Mouse (Mus musculus): ENCODE measurements at regions not wholly inside any gene's neighbourhood (a gene's known extent, or its start where the extent isn't known, plus 50 kb on each side); places are given as distances from the start of the nearest gene placed in this dataset.
A peak's percentile ranks its signal among the peaks of the same experiment; 100 is the strongest.
"Not testable (repeated sequence)": the region's sequence is repeated elsewhere in the genome, so short reads cannot be mapped to it uniquely, and the experiment has no call there.

DNA sequence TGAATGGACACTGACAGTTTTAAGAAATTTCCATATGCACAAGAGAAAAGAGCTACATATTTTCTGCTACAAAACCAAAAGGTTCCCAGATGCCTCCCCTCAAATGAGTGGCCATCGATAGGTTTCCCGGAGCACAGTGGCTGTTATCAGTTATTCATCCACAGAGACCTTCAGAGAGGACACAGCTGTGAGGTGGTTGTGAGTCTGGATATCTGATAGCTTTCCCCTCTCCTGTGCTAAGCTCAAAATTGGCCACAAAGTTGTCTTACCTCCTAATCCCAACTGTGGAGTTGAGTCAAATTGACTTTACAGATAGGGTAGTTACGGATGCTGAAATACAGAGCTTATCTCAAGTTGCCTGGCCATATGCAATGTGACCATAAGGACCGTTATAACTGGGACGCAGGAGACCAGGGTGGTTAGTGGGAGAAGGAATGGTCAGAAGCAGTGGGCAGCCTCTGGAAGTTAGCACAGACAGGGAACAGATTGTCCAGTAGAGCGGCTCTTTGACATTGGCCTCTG lies 93.3 kb upstream of the Zfp706 start:
- DNase-seq, result no peak

DNA sequence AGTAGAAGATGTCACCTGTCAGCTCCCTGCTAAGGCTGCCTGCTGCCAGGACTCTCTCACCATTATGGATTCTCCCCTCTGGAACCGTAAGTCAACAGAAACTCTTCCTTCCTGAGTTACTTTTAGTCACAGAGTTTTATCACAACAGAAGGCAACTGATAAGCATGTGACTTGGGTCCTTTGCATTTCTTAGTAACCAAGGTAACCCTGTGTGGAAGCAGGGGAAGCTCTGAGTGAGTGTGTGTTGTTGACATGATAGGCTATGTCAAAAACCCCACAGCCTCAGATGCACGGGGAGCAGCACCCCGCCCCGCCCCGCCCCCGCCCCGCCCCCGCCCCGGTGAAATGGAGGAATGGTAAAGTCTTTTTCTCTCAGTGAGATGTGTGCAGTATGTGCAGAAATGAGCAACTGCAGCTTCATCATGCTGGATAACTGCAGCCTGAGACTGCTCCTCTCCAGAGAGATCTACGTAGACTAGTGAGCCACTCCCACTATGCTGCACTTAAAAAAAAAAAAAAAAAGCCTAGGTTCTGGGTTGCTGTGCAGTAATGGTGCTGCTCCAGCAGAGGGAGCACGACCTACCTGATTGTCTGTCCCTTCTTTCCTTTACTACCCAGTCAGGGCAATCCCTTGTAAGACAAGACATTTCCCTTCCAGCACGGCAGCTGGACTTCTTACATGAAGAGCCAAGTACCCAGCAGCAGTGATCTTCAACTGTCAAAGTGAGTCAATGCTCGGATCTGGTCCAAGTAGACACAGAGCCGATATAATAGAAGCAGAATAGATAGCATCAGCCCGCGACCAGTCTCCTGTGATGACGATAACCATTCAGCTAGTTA lies 92.6 kb upstream of the Zfp706 start:
- DNase-seq, result peak; percentile 92

DNA sequence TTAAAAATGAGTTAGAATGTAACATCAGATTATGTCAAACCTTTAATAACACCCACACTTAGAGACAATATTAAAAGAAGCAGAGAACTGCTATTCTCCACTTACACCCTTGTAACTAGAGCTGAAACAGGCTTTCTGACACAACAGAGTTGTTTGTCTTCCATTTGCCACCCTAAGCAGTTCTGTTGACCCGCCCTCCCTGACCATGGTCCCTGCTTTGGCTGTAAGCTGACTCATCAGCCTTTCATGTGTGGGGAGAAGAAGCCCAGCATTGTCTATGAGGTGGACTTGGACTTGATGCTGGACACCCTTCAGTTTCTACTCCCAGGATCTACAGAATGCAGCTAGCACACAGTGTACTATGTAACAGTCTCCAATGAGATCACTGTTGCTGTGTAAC lies 91.6 kb upstream of the Zfp706 start:
- DNase-seq, result no peak

DNA sequence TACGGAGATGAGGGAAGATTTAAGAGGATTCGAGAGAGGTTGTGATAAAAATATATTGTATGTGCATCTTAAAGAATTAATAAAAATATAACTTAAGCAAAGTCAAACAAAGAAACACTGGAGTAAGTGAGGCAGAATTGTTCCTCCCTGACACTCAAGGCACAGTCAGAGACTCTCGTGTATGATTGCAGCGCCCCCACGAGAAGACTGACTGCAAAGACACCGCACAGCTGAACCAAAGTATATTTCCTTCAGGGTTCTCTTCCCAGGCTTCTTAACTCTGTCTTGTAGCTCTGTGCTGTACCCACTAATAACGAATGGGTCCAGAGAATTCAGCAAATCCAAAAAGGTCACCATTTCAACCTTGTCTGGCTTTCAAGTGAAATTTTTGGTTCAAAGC lies 89.9 kb upstream of the Zfp706 start:
- DNase-seq, result no peak

DNA sequence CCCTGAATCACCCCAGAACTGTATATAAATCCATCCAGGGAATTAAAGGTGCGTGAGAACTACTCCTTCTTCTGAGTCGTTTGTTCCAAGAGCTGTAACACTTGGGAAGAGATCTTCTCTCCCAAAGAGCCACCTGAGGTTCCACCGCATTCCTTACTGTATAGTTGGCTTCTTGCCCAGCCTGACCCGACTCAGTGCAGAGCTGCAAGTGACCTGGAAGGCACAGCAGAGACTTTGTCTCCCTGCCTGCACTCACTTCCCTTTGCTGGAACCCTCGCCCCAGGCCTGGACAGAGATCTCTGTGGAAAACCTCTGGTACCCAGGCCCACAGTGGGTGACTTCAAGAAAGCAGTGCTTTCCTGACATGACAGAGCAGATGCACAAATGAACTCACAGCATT lies 83.6 kb upstream of the Zfp706 start:
- DNase-seq, result peak; percentile 58

DNA sequence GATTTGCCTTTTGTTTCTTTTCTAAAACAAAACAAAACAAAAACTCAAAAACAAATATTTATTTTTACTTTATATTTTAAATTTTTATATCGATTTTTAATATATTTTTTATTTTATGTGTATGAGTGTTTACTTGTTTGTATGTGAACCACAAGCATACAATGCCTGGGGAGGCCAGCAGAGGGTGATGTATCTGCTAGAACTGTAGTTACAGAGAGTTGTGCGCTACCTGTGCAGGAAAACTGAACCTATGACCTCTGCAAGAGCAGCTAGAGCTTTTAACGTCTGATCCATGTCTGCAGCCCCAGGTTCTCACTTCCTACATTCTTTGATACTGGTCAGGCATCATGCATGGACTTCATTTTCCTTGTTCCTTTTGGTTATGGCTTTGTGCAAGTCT lies 76.2 kb upstream of the Zfp706 start:
- DNase-seq, result peak; percentile 41

DNA sequence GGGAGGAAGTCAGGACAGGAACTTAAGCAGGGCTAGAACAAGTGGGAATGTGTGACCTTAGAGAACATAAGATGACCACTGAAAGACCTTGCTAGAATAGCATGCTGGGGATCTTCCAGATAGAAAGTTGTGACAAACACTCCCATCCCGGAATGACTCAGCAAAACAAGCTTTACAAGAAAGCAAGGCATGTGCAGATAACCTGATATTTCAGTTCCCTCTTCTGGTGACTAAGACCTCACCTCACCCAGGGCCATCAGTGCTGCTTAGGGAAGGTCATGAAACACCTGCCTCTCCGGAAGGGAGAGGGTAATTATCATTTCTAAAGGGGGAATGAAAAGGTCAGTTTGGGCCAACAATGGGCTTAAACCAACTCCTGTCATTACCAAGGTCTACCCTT lies 74.3 kb upstream of the Zfp706 start:
- peak; percentile 37 for DNase-seq

DNA sequence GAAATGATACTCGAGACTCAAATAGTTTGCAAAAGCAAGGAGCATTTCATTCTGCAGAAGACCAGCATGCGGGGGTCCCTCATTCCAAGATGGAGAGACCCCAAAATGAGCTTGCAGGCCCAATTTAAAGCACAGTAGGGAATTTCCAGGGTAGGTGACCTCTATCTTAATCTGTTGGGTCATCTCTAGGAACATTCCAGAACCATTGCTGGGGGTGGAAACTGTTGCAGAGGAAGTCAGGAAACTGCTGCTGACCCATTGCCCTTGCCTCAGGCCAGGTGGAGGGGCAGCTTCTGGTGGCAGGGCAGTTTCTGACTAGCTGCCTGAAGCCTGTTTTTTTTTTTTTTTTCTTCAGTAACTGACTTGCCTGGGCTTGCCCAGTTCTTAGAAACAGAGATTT lies 73.4 kb upstream of the Zfp706 start:
- DNase-seq, result peak; percentile 74

DNA sequence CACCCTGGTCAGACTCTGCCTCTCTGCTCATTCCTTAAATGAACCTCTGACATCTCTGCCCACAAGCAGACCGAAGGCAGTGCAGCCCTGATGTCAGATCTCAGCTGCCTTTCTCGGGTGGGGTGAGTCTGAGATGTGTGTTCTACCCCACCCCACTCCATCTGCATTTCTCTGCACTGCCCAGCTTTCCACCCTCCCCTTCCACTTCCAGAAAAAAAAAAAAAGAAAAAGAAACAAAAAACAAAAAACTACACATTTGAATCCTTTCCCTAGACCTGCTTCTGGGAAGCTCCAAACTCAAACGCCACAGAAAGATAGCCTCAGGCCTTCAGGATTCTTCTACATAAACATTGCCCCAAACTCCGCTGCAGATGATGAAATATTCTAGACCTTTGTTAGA lies 72.8 kb upstream of the Zfp706 start:
- DNase-seq, result peak; percentile 12

DNA sequence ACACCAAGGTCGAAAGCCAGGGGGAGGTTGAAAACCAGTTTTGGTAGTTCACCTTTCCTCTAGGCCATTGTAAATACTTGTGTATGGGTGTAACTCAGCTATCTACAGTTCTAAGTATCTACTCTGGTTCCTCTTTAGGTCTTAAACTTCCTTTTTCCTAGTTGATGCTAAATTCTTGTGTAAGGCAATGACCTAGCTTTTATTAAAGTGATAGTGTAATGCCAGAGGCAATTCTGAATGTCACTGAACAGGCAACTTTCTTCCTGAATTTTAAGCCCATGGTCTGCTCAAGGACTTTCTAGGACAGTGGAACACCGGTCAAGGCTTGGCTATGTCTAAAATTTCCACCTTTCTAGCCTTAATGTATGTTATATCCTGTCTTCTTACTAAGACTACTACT lies 66.6 kb upstream of the Zfp706 start:
- not testable (repeated sequence) for DNase-seq

DNA sequence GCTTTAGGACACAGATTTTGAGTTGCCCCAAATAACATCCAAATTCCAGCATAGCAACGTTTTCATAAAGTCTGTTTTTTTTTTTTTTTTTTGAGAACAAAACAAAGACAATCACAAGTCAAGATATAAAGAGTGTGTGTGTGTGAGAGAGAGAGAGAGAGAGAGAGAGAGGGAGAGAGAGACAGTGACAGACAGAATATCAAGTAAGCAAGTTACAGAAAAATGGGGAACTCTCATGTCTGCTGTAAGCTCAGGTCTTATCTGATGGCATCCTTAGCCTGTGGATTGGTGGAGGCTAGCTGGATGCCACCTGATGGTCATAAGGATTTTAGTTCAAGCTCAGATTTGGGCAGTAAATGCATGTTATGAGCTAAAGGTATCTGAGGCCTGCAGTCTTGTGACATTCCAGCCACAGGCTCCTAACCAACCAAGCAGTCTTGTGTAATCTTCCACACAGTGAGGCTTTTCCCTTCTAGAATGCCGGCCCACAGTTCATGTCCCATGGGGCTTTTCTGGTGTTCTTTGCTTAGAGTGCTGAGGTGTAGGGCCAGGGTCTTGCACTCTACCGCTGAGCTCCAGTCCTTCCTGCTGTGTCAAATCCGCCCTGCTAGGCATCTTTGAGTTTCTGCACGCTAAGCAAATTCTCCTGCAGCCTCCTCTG lies 64.8 kb upstream of the Zfp706 start:
- peak; percentile 77 for DNase-seq

DNA sequence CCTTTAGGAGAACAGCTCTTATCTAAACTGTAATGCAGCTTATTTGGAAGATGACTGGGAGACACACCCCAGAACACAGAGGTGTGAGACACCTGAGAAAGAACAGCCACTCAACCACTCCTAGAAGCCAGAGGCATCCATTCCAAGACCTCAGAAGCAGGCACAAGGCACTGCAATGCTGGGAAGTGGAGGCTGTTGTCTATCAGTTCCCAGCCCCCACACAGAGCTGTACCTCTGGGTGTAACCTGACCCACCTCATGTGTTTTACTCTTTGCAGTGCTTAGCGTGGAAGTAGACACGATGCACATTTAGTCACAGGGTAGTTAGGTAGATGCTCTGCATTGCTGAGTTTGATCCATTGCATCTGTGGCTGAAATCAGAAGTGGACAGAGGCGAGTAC lies 62.6 kb upstream of the Zfp706 start:
- DNase-seq, result peak; percentile 62

DNA sequence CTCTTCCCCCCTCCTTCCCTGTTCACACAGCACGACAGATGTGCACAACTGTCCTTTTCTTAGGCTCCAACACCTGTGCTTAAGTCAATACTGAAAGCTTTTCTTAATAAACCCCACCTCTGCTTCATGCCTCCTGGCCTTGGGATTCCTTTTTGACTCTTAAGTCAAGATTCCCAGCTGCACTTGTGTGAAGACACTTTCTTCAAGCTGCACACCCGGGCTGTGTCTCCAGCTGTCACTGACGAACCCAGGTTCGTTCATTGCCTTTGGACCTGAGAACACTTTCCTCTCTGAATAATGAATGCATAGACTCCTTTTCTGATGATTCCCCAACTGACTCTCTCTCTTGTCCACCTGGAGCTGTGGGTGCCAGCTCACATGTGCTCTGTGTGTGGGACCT lies 59.8 kb upstream of the Zfp706 start:
- DNase-seq, result peak; percentile 70

DNA sequence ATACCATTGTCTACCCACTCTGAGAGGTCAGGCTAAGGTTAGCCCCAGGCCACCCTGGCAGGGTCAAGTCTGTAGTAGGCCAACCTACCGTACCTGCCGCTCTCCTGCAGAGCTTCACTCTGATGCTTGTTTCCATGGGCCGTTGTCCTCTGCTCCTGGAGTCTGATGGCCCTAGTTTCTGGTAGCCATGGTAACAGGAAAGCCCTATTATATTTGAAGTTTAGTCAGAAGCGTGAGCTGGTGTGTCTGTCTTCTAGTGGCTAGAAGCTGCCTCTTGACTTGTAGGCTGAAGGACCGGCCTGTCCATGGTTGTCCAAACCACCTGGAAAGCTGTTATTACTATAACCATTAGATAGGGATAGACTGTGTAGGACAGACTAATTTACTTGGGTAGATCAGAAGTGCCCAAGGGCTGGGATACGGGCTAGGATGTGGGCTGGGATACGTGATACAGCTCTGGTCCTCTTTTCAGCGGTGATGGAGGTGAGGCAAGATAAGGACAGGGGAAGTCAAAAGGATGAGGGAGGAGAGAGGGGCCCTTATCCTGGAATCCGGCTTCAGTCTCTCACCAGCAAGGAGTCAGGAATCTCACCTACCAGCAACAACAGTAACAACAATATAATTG lies 58.5 kb upstream of the Zfp706 start:
- DNase-seq, result peak; percentile 74

DNA sequence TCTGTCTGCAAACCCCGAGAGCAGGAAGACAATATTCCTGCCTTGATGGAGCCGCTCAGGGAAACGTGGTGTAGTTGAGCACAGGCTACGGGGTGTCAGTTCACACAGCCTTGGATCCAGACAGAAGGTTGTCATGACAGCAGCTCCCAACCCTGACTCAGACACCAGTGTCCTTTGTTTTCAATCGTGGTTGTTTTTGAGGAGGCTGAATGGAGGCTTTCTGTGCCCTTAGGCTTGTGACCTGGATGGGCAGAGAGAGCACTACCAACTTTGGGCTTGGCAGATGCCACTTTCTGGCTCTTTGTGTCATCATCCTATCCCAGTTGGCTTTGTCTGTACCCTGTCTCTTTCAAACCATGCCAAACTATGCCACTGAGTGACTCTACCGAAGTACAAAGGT lies 57.8 kb upstream of the Zfp706 start:
- DNase-seq, result peak; percentile 23

DNA sequence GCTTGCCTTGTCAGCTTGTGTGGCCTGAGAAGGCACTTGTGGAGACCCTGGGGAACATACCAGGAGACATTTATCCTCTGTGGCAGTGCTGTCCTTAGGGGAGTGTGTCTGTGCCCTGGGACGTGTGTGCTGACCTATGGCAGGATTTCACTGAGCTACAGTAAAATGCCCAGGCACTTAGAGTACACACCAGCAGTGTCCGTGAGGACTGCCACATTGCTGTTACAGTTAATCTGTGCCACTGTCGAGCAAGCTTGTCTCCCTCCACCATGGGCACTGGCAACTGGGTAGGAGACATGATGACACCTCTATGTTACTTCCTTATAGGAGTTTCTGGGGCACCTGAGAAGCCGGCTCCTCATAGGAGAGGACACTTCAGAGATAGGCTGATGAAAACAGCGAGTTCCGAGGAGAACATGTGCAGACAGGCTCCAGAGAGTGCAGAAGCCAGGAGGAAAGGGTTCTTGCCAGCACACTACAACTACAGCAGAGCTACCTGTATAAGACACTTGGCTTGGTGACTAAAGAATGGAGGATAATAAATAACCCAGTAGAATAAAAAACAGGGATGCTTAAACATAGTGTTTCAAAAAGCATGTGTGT lies 56.3 kb upstream of the Zfp706 start:
- DNase-seq, result peak; percentile 55

DNA sequence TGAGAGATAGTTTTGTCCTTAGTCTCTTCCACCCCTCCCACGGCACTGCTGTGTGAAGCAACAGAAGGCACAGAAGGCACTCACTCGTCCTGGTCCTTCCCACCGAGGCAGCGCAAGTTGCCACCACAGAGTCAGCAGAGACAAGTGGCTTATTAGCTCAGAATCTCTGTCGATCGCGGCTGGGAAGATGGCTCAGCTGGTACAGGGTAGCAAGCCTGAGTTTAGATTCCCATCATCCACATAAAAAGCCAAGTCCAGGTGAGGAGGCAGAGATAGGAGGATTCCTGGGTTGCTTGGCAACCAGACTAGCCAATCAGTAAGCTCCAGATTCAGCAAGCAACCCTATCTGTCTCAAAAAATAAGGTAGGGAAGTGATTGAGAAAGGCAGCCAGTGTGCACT lies 55.0 kb upstream of the Zfp706 start:
- peak; percentile 80 for DNase-seq

DNA sequence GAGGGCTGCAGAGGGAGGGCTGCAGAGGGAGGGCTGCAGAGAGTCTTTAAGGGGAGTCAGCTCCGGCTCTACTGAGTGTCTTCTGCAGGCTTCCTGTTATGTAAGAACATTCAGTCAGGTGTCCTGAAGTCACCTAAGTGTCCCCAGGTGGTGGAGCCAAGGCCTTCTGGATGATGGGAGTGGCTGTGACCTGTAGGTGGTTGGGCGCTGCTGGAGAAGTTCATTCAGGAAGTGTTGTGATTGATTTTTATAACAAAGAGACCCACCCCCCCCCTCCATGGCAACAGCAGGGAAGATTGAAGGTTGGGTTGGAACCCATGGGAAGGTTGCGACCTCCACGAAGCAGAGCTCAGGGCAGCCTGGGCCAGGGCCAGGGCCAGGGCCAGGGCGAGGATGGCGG lies 53.9 kb upstream of the Zfp706 start:
- DNase-seq, result peak; percentile 70

DNA sequence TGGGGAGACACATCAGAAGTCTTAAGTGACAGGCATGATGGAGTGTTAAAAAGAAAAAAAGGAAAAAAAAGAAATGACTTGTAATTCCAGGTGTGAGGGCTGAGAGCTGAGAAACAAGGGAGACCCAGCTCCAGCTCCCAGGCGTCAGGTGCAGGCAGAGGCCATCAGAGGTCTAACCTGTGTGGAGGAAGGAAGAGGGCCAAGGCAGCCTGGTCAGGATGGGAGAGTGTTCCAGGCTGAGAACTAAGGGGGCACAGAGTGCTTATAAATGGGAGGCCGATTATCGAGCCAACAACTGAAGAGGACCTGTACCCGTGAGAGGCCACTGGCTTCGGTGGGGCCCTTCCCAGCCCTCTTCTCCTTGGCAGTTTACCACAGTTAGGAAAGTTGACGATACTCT lies 53.3 kb upstream of the Zfp706 start:
- DNase-seq, result peak; percentile 78

All from heart, adult 11 months (tissue).